Mouse (Mus musculus) brain, embryonic 14.5 days (tissue): ENCODE measurements at regions not wholly inside any gene's neighbourhood (a gene's known extent, or its start where the extent isn't known, plus 50 kb on each side); places are given as distances from the start of the nearest gene placed in this dataset.

ENCODE experiments used
- CTCF ChIP-seq: fragments of 200-500 bp; IDR thresholded peaks from 2 replicates; pipeline ENCODE4 v1.5.1; 2012; ENCODE audit warnings: inconsistent platforms, mild to moderate bottlenecking, moderate library complexity, borderline replicate concordance; ENCODE audit not compliant: insufficient read depth, insufficient read length; ENCODE audit errors: extremely low read depth
- POLR2A ChIP-seq: fragments of 200-500 bp; IDR thresholded peaks from 2 replicates; pipeline ENCODE4 v1.6.1; 2012; ENCODE audit warnings: mild to moderate bottlenecking, inconsistent platforms, borderline replicate concordance; ENCODE audit not compliant: poor library complexity, insufficient read depth, insufficient read length, severe bottlenecking; ENCODE audit errors: extremely low read depth

DNA sequence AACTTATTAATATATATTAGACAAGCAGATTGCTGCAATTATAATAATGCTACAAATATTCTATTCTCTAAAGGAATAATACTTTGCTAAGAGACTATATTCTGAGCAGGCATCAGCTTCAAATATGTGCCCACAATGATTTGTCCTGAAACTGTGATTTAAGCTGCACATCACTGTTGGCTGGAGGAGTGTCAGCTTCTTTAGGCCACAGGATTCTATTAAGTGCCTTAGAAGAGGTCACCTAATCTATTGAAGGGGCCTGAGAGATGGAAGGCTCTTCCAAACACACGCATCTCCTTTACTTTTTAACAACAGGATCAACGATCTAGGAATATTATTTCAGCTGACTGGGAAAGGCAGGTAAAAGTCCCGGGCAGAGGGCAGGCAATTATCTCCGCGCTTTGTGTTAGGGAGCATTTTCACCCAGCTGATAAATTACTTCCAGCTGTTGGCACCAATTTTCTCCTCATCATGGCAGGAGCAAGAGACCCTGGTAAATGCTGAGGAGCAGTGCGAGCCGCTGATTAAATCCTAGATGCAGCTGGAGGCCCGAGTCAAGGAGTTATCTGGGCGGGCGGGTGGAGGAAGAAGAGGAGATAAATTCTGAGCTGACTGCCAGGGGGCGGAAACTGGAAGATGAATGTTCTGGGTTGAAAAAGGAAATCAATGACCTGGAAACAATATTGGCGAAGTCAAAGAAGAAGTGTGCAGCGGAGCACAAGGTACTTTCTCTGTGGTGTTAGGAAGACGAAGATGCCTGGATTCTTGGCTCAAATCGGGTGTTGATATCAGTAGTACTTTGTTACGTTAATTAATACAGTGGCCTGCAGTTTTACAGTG is 290.9 kb upstream of the Ift57 start:
- TF ChIP-seq CTCF (no peak), POLR2A (no peak)
